Mouse (Mus musculus) heart, embryonic 12.5 days (tissue): ENCODE results near the gene Nlrx1. TPM values are rescaled to one million over a fixed set of nuclear protein-coding genes. Genes with fewer than 3 reads are reported as not detected.

Experiments used
- polyA plus RNA-seq: library from polyadenylated mRNA; unstranded; fragments of >200 nt; fragmentation: Nextera tagmentation; extraction: Ambion mirVana; gene quantifications from 2 replicates; pipeline ENCODE4 v1.2.1, GENCODE M21; 2016

Nlrx1 gene
- polyA plus RNA-seq, 1 experiment from 2014 or later: 7.7 TPM

Other genes with a start within 250 kb of the Nlrx1 start
- gene Thy1, start 225.2 kb downstream of the Nlrx1 start, polyA plus RNA-seq: 1.1 and 1.5 TPM in 2 replicates
- gene Usp2, start 201.6 kb downstream of the Nlrx1 start, polyA plus RNA-seq: 51.7 and 62.5 TPM in 2 replicates
- gene Mfrp, start 166.9 kb downstream of the Nlrx1 start, polyA plus RNA-seq: not detected in 2 replicates
- 0.67 and 1.1 TPM in 2 replicates for gene C1qtnf5, start 161.4 kb downstream of the Nlrx1 start, polyA plus RNA-seq
- gene Gm49380, start 155.1 kb downstream of the Nlrx1 start, polyA plus RNA-seq: 0.20 TPM in 1 of 2 replicates, not detected in the other
- 48.4 and 51.3 TPM in 2 replicates for gene Rnf26, start 155.1 kb downstream of the Nlrx1 start, polyA plus RNA-seq
- 129 and 130 TPM in 2 replicates for gene Mcam, start 134.1 kb downstream of the Nlrx1 start, polyA plus RNA-seq
- 18.3 and 20.0 TPM in 2 replicates for gene Cbl, start 34.5 kb downstream of the Nlrx1 start, polyA plus RNA-seq
- gene Ccdc153, start 27.9 kb downstream of the Nlrx1 start, polyA plus RNA-seq: not detected in 2 replicates
- not detected in 2 replicates for gene Pdzd3, start 17.1 kb downstream of the Nlrx1 start, polyA plus RNA-seq
- gene Abcg4, start 20.0 kb upstream of the Nlrx1 start, polyA plus RNA-seq: 4.3 and 4.6 TPM in 2 replicates
- 16.5 and 18.3 TPM in 2 replicates for gene Hinfp, start 37.1 kb upstream of the Nlrx1 start, polyA plus RNA-seq
- gene C2cd2l, start 51.7 kb upstream of the Nlrx1 start, polyA plus RNA-seq: 8.6 and 10.3 TPM in 2 replicates
- 29.7 and 31.4 TPM in 2 replicates for gene Dpagt1, start 57.4 kb upstream of the Nlrx1 start, polyA plus RNA-seq
- 221 and 231 TPM in 2 replicates for gene H2afx, start 66.1 kb upstream of the Nlrx1 start, polyA plus RNA-seq
- gene Hmbs, start 75.6 kb upstream of the Nlrx1 start, polyA plus RNA-seq: 158 and 176 TPM in 2 replicates
- gene Vps11, start 93.1 kb upstream of the Nlrx1 start, polyA plus RNA-seq: 19.7 and 21.8 TPM in 2 replicates
- gene Hyou1, start 110.9 kb upstream of the Nlrx1 start, polyA plus RNA-seq: 21.5 and 23.6 TPM in 2 replicates
- 28.1 and 33.0 TPM in 2 replicates for gene Slc37a4, start 128.3 kb upstream of the Nlrx1 start, polyA plus RNA-seq
- gene Rps25, start 138.5 kb upstream of the Nlrx1 start, polyA plus RNA-seq: 1,234 and 1,239 TPM in 2 replicates
- gene Trappc4, start 139.0 kb upstream of the Nlrx1 start, polyA plus RNA-seq: 82.6 and 85.2 TPM in 2 replicates
- 19.1 and 21.6 TPM in 2 replicates for gene Ccdc84, start 150.0 kb upstream of the Nlrx1 start, polyA plus RNA-seq
- gene Foxr1, start 172.5 kb upstream of the Nlrx1 start, polyA plus RNA-seq: not detected in 2 replicates
- 0.42 TPM in 1 of 2 replicates, not detected in the other for gene Upk2, start 186.4 kb upstream of the Nlrx1 start, polyA plus RNA-seq
- gene Bcl9l, start 214.2 kb upstream of the Nlrx1 start, polyA plus RNA-seq: 11.3 and 12.3 TPM in 2 replicates